Mouse (Mus musculus) layer of hippocampus, adult 9-11 months (tissue): Measurements from ENCODE around the gene Cerkl.

Experiments used
- DNase-seq: peaks from one replicate; pipeline ENCODE4 v3.0.0; 2022

Cerkl gene

DNA sequence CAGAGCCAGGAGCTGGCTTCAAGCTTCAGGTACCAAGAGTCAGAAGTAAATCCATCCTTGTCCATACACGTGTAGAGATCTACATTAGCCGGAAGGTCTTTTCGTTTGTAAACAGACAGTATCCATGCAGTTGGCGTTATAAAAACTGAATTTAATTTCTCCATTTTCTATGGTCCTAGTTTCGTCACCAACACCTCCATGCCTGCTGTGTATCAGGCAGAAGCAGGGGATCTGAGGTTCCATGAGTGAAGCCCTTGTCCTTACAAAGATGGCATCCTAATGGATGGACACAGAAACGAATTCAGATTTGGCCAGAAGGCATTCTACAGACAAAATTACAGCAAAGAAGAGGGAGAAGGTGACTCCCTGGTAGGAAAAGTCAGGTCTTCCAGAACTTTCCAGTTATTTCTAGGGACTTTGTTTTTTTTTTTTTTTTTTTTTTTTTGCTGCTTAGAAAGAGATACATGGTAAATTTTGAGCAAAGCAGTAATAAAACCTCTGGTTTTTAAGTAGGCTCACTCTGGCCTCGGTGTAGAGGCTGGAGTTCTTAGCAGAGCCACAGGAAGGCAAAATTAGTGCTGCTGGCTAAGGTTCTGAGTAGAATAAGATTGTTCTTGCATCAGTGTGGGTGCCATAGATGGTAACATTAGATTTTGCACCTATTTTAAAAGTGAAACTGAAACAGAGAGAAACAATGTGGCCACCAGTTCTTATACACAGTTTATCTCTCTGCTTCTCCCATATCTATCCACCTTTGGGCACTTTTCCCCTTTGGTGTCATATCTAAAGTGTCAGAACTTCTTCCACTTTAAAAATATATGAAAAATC lies 85.0 kb downstream of the Cerkl start:
- DNase-seq = no peak

DNA sequence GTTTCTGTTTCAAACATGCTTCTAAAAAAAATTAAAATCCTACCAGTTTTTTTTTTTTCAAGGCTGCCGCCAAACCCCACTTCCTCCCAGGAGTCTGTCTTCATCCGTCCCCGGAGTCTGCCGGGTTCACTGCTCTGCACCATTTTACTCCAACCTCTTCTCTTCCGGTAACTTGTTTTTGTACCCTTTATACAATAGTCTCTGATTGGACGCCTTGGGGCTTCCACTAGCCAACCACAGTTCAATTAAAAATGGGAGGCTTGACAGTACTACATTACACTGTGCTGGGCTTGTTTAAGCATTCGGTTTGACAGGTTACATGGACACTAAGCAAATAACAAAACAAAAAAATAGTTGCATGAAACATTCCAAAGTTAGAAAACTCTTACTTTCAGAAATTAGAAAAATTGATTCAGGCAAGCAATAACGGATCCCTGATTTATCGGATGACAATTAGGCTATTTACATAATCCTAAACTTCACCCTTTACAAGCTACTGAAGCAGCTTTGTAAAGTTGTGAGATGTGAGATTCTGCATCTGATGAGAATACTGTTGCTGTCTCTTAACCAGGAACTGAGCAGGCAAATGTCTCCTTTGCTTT lies 85.8 kb downstream of the Cerkl start:
- DNase-seq = peak; percentile 27

DNA sequence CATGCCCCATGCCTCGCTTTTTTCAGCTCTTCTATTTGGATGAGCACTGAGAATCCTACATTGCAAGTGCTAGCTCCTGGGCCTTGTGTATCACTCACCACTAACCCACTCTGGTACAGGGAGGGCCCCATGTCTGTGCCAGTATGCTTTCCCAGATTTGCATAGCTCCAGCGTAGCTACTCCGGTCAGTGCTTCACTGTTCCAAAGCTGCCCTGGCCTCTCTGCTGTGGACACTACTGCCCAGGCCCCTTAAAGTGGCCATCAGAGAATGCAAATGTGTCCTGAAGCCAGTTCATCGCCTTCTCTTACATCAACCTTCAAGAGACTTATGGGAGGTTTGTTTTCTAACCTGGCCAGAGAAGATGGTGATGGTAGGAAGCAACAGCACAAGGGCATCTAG lies 86.7 kb downstream of the Cerkl start:
- no peak for DNase-seq

DNA sequence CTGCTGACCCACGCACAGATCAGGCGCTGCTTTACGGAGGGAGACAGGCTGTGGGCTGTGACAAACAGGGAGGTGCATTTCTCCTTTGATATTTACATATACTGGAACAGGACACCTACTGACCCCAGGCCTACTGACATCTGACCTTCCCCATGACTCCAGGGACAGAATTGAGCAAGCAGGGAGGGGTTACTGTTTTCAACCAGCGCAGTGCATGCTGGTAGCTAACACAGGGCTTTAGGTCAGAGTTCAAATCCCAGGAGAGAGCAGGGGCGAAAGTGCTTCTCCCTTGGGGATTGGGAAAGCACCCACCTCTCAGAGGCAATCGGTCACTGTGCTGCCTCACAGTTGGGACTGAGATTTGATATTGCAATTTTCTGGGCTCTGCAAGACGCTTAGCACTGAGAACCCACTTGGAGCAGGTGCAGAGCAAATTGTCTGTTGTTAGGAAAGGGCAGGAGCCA lies 87.5 kb downstream of the Cerkl start:
- no peak for DNase-seq

DNA sequence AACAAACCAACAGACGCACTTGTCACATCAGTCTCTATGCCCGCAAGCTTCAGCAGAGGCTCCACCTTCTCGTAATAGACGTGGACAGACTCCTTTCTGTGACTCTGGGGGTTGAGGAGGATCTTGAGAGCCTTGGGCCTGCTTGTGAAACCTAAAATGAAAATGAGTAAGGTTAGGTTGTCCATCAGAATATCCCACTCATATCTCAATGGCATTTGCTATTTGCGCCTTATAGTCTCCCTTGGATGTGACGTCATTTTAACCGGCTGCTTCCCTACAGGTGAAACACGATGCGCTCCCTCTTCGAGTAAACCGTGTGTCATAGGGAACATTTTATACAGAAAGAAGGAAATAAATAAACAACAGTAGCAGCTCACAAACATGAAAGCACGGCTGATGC lies 87.9 kb downstream of the Cerkl start:
- no peak for DNase-seq

DNA sequence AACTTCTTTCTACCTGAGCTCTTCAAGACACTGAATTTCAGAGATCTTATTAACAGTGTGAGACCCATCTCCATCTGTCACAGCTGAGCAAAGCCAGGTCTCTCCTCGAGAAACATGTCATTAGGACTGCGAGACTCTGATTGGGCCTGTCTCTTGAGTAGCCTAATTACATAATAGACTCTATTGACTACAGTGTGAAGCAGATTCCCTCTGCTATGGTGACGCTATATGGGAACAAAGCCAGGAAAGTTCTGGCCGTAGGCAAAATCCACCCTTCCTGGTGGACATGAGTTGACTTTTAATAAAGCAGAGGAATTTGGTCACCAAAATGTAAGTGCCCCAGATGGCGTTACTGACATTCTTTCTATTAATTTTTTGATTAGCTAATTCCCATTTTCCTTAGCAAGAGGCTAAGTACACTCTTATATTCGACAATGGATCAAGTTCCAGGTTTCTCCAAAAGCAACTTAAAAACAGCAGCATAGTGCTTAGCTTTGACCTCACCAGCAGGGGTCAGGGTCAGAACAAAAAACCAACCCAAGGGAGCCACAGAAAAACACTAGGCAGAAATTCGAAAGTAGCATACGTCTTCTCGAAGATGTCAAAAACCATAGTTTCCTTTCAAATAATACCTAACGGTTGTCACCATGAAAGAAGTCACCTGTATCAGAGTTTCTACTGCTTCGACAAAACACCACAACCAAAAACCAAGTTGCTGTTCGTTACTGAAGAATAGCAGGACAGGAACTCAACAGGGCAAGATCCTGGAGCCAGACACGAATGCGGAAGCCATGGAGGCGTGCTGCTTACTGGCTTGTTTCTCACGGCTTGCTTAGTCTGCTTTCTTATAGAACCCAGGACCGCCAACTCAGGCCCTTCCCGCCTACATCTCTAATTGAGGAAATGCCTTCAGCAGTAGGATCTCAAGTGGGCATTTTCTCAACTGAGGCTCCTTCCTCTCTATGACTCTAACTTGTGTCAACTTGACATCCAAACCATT lies 88.8 kb downstream of the Cerkl start:
- DNase-seq = no peak

DNA sequence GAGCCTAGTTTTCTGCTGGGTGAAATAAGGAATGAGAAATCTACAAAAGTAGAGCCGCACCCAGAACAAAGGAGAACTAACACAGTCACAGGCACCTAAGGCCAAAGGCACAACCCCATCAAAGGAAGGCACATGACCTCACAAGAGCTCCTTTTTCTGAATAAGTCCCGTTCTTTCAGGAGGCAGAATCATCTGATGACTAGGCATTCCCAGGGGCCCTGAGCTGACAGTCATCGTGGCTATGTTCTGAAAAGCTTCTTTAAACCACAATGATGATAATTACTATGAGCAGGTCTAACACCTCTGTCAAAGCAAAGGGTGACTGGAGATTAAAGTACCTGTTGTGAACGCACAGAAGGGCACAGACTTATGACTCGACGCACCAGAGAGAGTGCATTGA lies 92.7 kb downstream of the Cerkl start:
- DNase-seq = no peak

DNA sequence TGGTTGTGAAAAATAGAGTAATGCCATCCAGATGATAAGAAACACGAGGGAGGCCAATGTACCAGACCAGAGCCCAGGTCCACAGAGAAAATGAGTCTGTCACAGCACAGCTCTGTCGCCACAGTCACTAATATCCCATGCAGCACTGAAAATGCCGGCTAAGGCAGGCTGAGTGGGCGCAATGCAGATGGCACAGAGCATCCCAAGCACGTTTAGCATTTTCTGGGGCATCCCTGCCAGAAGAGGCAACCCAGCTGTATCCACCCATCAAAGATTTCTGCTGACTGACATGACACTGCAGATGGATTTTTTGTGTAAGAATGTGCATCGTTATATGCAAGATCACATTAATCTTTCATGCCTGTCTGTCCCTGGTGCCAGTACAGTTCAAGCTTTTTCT lies 94.6 kb downstream of the Cerkl start:
- DNase-seq = peak; percentile 81

DNA sequence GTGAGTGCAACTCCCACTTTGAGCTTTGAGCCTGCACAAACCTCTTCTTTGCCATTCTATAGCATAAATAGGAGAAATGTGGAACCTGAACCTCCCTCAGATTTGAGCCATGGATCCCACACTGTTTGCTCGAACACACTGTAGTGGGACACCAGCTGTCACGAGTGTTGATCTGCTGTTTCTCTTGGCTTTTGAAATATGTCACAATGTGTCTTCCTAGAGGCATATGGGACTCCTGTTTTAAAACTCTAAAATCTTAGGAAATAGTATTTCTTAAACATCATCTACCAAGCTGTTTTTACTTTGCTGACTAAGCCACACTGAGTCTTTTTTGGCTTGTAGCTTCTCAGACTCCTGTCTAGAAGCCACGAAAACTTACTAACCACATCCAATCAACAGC lies 98.8 kb downstream of the Cerkl start:
- DNase-seq = peak; percentile 58

DNA sequence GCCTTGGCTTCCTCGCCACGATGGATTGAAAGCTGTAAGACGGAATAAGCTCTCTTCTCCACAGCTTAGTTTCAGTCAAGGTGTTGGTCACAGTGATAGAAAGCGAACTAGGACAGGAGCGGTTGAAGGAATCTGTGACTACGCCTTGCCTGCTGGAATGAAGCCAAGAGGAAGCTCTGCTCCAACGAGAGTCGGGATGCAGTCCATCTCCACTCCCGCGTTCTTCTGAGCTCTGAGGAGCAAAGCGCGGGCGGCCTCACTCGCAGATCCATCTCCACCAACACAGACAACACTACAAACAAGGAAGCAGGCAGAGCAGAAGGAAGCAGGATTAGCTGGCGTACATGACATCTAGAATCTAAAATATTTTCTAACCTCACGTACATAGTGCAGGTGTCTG lies 101.8 kb downstream of the Cerkl start:
- DNase-seq = peak; percentile 12

DNA sequence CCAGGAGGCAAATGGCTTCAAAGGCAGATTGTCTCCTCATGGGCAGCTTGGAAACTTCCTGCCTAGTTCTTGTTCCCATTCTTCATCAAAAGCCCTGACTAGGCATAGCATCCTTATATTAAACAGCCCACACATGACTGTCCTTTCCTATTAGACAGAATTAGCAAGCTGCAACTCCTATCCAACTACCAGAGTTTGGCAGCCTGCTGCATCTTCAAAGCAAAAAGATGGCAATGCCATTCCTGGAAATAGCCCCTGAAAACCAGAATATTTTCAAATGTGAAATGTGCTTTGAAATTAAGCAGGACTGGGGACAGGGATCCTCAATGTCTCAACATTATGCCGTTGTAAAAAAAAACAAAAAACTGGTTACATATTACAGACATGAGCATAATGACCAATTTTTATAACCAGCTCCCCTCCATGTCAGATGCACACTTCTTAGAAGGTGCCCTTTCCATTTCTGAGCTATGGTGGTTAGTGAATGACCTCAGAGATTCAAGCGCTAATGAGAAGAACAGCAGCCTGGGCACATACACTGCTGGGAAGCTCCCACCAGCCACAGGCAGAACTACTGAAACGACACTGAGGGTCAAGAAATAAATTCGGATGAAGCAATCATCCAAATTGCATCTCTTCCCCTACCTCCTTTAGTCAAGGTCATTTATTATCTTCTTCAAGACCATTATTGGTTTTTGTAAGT lies 104.3 kb downstream of the Cerkl start:
- DNase-seq = no peak

DNA sequence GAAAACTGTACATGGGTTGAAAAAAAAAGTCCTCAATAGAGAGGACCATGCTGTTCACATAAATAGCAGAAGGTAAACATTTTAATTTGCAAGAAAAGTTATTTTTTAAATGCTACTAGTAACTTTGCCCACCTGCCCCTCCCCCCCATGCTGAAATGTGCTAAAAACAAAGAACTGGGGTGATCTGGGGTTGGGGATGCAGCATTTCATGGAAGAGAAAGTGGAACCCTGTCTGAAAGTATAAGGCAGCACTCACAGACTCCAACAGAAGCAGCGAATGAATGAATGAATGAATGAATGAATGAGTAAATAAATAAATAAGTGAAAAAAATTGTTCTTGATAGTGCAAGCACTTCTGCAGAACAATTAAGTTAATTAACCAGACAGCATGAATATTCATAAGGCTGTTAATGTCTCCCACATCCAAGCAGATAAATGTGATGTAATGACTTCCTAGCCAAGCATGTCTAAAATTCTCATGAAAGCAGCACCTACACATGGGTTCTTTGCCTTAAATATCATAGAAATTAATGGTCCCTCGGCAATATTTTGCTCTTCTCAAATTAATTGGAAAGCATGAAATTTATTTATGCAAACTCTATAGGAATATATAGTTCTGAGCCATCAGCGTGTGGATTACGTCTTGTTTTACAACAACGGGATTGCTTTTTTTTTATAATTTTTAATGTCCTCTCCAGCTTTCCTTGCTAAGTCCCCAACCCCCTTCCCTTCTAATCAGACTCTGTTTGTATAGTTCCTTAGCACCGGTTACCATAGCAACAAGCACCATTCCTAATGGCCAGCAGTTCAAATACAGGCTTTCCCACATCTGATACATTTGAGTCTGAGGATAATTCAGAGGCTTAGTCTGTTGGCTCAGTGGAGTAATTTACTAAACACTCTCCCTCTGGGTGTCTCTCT lies 105.1 kb downstream of the Cerkl start:
- no peak for DNase-seq

DNA sequence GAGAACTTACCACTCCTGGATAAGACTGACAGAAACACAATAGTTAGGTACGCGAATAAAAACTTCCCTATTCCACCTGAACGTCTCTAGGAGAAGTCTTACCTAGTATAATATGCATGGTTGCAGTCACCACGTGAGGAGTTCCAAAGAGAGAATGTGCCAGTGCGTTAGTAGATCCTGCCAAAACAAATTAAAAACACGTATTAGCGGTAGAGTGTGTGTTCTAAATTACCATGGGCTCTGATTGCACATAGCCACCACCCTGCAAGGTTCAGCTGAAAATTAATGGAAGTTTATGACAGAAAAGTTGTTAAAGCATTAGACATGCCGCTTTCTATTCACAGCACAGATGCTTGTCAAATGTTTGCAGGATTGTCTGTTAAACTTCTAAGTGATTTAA lies 113.5 kb downstream of the Cerkl start:
- no peak for DNase-seq

DNA sequence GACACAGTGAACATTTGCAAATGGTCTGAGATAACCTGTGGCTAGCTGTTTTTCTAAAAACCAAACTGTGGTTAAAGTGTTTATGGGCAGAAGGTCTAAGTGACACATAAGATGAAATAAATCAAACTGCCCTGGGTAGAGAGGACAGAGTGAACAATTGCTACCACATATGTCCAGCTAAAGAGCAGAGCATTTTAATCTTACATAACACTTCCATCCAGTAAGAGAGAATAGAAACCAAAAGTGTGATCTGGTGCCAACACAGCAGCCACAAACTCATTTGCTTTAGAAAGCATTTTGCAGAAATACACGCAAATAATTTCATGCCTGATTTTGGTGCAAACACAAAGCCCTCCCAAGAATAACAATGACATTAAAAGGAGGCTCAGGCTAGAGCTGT lies 117.6 kb downstream of the Cerkl start:
- DNase-seq = no peak

DNA sequence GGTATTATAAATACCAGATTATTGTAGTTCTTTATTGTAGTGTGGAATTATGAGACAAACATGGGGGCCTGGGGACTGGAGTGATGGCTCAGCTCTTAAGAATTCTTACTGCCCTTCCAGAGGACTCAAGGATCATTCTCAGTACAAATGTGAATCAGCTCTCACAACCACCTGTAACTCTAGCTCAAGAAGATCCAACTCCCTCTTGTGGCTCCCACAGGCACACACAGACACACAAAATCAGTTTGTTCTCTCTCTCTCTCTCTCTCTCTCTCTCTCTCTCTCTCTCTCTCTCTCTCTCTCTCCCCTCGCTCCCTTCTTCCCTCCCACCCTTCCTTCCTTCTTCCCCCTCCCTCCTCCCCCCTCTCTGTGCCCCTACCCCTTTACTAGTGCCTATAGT lies 120.4 kb downstream of the Cerkl start:
- DNase-seq = no peak

DNA sequence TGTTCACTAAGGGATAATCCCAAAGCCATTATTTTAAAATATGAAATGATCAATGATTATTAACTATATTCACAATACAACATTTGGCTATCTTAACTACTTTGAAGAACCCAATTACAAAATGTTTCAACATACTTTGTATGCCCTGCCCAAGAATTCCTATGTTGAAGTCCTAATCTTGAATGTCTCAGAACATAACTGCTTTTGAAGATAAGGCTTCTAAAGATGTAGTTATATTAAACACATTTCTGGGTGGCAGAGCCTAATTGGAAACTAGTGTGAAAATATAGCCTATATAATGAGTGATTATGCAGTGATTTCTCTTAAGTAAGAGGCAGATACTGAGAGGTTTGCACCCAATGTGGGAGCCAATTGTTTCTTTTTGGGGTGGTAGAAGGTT lies 121.9 kb downstream of the Cerkl start:
- DNase-seq = no peak

DNA sequence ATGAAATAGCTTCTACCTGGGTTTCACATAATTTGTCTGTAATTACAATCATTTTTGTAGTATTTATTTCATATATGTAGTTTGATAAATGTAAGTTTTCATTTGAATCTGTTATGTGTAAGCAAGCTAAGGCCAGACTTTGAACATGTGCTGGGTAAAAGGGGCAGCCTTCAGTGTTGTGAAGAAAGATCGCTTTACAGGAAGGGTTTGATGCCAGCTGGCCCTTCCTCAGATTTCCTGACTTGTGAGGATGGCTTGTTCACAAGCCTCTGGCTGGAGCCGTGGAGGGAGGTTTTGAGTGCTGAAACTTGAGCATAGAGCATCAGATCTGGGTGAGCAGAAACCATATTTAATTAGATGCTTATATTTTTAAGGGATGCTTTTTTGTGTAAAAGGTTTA lies 128.5 kb downstream of the Cerkl start:
- DNase-seq = no peak

DNA sequence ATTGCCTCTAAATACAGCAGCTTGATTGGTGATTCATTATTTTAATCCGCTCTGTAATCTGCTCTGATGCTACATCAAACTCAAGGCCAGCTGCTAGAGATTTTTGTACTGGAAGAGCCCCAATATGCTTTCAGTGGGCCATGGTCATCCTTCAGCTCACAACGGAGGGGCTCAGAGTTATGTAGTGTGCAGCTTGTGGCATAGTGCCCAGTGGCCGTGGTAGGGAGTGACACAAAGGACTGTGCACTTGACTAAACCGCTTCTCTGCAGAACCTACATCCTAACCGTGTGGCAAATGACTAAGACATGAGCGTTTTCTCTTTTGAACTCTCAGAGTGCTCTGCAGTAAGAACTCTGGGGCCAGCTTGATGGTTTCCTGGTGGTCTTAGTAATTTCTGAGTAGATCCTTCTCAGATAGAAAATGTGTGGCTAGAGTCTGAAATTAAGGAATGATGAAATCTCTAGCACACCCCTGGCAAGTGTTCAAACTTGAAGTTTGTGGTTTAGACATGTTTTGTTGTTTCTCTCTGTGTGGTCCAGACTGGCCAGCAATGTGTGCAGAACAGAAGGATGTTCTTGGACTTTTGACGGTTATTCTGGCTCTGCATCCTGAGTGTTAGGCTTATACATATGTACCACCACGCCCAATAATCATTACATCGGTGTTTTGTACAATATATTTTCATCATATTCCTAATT lies 140.3 kb downstream of the Cerkl start:
- DNase-seq = no peak

DNA sequence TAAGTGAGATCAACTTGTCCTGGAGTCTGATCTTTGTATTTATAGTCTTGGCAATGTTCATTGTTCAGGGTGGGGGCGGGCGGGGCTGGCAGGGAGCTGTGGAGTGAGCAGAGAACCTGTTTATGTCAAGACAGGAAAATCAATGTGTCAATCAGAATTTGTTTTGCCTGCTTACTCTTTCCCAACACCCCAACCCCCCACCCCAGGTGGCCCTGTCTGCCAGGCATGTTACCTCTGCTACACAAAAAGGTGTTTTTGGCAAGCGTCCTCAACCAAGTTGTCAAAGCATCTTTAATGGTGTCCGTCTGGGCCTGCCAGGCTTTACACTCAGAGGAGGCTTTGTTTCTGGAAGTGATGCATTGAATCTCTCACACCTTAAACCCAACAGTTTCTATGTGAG lies 141.5 kb downstream of the Cerkl start:
- DNase-seq = no peak

DNA sequence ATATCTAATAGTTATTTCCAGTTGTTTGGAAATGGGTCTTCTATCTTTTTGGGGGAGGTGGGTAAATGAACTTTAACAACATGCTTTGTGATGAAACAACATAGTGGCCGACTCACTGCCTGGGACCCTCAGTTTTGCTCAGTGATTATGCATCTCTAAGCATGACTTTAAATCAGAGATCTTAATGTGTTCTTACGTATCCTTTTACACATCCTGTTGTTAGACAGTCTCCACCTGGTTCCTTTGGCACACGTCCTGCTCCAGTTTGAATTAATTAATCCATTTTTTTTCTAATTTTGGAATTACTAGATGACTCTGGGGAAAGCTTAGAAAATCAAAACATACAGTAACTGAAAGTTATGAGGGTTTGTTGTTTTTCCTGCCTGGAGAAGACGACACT lies 144.1 kb downstream of the Cerkl start:
- no peak for DNase-seq
